Mouse (Mus musculus) myocyte (in vitro differentiated cells): ENCODE measurements around the gene Lpcat2. TPM values are rescaled to one million over a fixed set of nuclear protein-coding genes. Genes with fewer than 3 reads are reported as not detected.

Experiments used
- H3K27me3 ChIP-seq: one replicate; pipeline ENCODE4 v1.6.1; 2011; ENCODE audit not compliant: control insufficient read depth, insufficient read depth, insufficient read length
- H3K36me3 ChIP-seq: one replicate; pipeline ENCODE4 v1.6.1; 2011; ENCODE audit not compliant: control insufficient read depth, insufficient read depth
- H3K4me2 ChIP-seq: one replicate; pipeline ENCODE4 v1.6.1; 2011; ENCODE audit warnings: low read depth, control low read depth
- H3K4me3 ChIP-seq: one replicate; pipeline ENCODE4 v1.5.1; 2011; ENCODE audit warnings: mild to moderate bottlenecking, control low read depth, moderate library complexity
- H3K79me2 ChIP-seq: one replicate; pipeline ENCODE4 v1.6.1; 2011; ENCODE audit not compliant: control insufficient read depth, insufficient read depth
- H3ac ChIP-seq: one replicate; pipeline ENCODE4 v1.6.1; 2011; ENCODE audit not compliant: control insufficient read depth, insufficient read length
- CEBPB ChIP-seq: IDR thresholded peaks from 2 replicates; pipeline ENCODE4 v1.6.1; 2011; ENCODE audit warnings: mild to moderate bottlenecking, moderate library complexity; ENCODE audit not compliant: poor library complexity, insufficient read depth, severe bottlenecking
- E2F4 ChIP-seq: IDR thresholded peaks from one replicate; pipeline ENCODE4 v1.6.1; 2011; ENCODE audit warnings: mild to moderate bottlenecking, control low read depth, moderate library complexity; ENCODE audit not compliant: insufficient read depth
- MAX ChIP-seq: IDR thresholded peaks from one replicate; pipeline ENCODE4 v1.6.1; 2011; ENCODE audit warnings: low read depth, mild to moderate bottlenecking, control low read depth
- MYOD1 ChIP-seq, 3 experiments: IDR thresholded peaks; one replicate each; pipeline ENCODE4 v1.6.1; 2011; ENCODE audit warnings: control low read depth in 2 of 3, low read depth in 2 of 3, mild to moderate bottlenecking in 2 of 3, moderate library complexity in 1 of 3; ENCODE audit not compliant: insufficient read length in 2 of 3, control insufficient read depth in 1 of 3
- MYOG ChIP-seq, 3 experiments: IDR thresholded peaks; one replicate each; pipeline ENCODE4 v1.6.1; 2011; ENCODE audit warnings: control low read depth in 2 of 3, low read depth in 2 of 3, mild to moderate bottlenecking in 2 of 3; ENCODE audit not compliant: insufficient read length in 2 of 3, control insufficient read depth in 1 of 3, insufficient read depth in 1 of 3
- POLR2A ChIP-seq: IDR thresholded peaks from one replicate; pipeline ENCODE4 v1.6.1; 2011; ENCODE audit warnings: low read depth, mild to moderate bottlenecking, control low read depth, moderate library complexity; ENCODE audit not compliant: insufficient read length
- POLR2AphosphoS2 ChIP-seq: IDR thresholded peaks from one replicate; pipeline ENCODE4 v1.6.1; 2011; ENCODE audit warnings: low read depth, control low read depth; ENCODE audit not compliant: insufficient read length
- REST ChIP-seq: IDR thresholded peaks from one replicate; pipeline ENCODE4 v1.6.1; 2011; ENCODE audit warnings: mild to moderate bottlenecking, control low read depth, moderate library complexity; ENCODE audit not compliant: insufficient read depth, insufficient read length
- SRF ChIP-seq: IDR thresholded peaks from one replicate; pipeline ENCODE4 v1.6.1; 2011; ENCODE audit warnings: low read depth; ENCODE audit not compliant: control insufficient read depth, insufficient read length
- TCF12 ChIP-seq: IDR thresholded peaks from one replicate; pipeline ENCODE4 v1.6.1; 2011; ENCODE audit warnings: mild to moderate bottlenecking, control low read depth; ENCODE audit not compliant: poor library complexity, insufficient read depth, severe bottlenecking
- TCF3 ChIP-seq: IDR thresholded peaks from one replicate; pipeline ENCODE4 v1.6.1; 2011; ENCODE audit warnings: low read depth, control low read depth; ENCODE audit not compliant: insufficient read length
- USF1 ChIP-seq: IDR thresholded peaks from one replicate; pipeline ENCODE4 v1.6.1; 2011; ENCODE audit warnings: low read depth, mild to moderate bottlenecking, control low read depth, moderate library complexity
- polyA plus RNA-seq: library from polyadenylated mRNA; unstranded; fragments of >200 nt; fragmentation: generic; extraction: Trizol; gene quantifications from one replicate; pipeline ENCODE4 v1.2.1, GENCODE M21; 2012; ENCODE audit warnings: missing spikeins

Lpcat2 gene
- polyA plus RNA-seq, 1 experiment = 0.08 TPM

- H3K4me2 ChIP-seq = no peak overlapping the region
- no peak overlapping the region for H3ac ChIP-seq
- H3K27me3 ChIP-seq = no peaks in the 10 kb centered on the region
- H3K79me2 ChIP-seq = no peaks in the 10 kb centered on the region
- H3K36me3 ChIP-seq = no peaks in the 10 kb centered on the region
- no peak for TF ChIP-seq MYOD1 (IDR thresholded peaks at IDR 0.05; ENCODE audit: control insufficient read depth in 1 of 3, insufficient read length in 2 of 3, low read depth in 2 of 3)
- no peak for TF ChIP-seq SRF
- no peak for TF ChIP-seq POLR2AphosphoS2
- no peak for TF ChIP-seq POLR2A
- TF ChIP-seq E2F4 = no peak
- TF ChIP-seq USF1 = no peak
- TF ChIP-seq MAX = no peak
- TF ChIP-seq REST = no peak
- no peak for TF ChIP-seq TCF12
- TF ChIP-seq CEBPB = no peak
- no peak for TF ChIP-seq MYOG (IDR thresholded peaks at IDR 0.05; ENCODE audit: control insufficient read depth in 1 of 3, insufficient read depth in 1 of 3, insufficient read length in 2 of 3, low read depth in 2 of 3)
- no peak for TF ChIP-seq TCF3
- no peak overlapping the region for H3K4me3 ChIP-seq
These were observed 95.7 kb downstream of the Lpcat2 start for GRCm38 (mm10) chr8:92950639-92951371.

- Histone ChIP-seq H3ac (no peak overlapping the region), H3K36me3 (no peaks in the 10 kb centered on the region), H3K27me3 (no peaks in the 10 kb centered on the region), H3K4me3 (no peak overlapping the region), H3K4me2 (no peak overlapping the region), H3K79me2 (no peaks in the 10 kb centered on the region)
- TF ChIP-seq TCF12 (no peak), CEBPB (0 out of 2 replicates have a peak, but pooled peaks have one; percentile 13)
These were observed 98.9 kb downstream of the Lpcat2 start for GRCm38 (mm10) chr8:92954044-92954443.

GRCm38 (mm10) chr8:92959779-92960178 is 104.6 kb downstream of the Lpcat2 start, which contains the start of gene Slc6a2:
Slc6a2 (plus strand) TSS chr8:92960079.
- Histone ChIP-seq H3K4me2 (no peak within 1 kb of the TSS), H3K4me3 (no peak within 1 kb of the TSS), H3ac (no peak within 1 kb of the TSS), H3K27me3 (no peaks in the 10 kb centered on the region), H3K36me3 (no peaks in the 10 kb centered on the region), H3K79me2 (no peaks in the 10 kb centered on the region)
- no peak for TF ChIP-seq CEBPB
- TF ChIP-seq MYOD1 (IDR thresholded peaks at IDR 0.05; ENCODE audit: control insufficient read depth in 1 of 3, insufficient read length in 2 of 3, low read depth in 2 of 3) = no peak
- no peak for TF ChIP-seq POLR2AphosphoS2
- TF ChIP-seq TCF12 = no peak
- TF ChIP-seq TCF3 = no peak
- no peak for TF ChIP-seq MAX
- TF ChIP-seq POLR2A = no peak
- no peak for TF ChIP-seq REST
- no peak for TF ChIP-seq MYOG (IDR thresholded peaks at IDR 0.05; ENCODE audit: control insufficient read depth in 1 of 3, insufficient read depth in 1 of 3, insufficient read length in 2 of 3, low read depth in 2 of 3)
- no peak for TF ChIP-seq SRF
- TF ChIP-seq E2F4 = no peak
- no peak for TF ChIP-seq USF1

GRCm38 (mm10) chr8:92960451-92960911 is 105.3 kb downstream of the Lpcat2 start:
- H3K27me3 ChIP-seq = no peaks in the 10 kb centered on the region

More at GRCm38 (mm10) chr8:92960451-92960911, 105.3 kb downstream of the Lpcat2 start:
- TF ChIP-seq MYOD1 (IDR thresholded peaks at IDR 0.05; ENCODE audit: control insufficient read depth in 1 of 3, insufficient read length in 2 of 3, low read depth in 2 of 3) = no peak
- no peak for TF ChIP-seq TCF3
- no peak for TF ChIP-seq CEBPB
- no peak for TF ChIP-seq SRF
- TF ChIP-seq POLR2A = no peak
- no peak for TF ChIP-seq REST
- TF ChIP-seq E2F4 = no peak
- TF ChIP-seq USF1 = no peak
- TF ChIP-seq POLR2AphosphoS2 = no peak
- TF ChIP-seq MYOG (IDR thresholded peaks at IDR 0.05; ENCODE audit: control insufficient read depth in 1 of 3, insufficient read depth in 1 of 3, insufficient read length in 2 of 3, low read depth in 2 of 3) = no peak
- no peak for TF ChIP-seq MAX
- TF ChIP-seq TCF12 = no peak
- H3K36me3 ChIP-seq = no peaks in the 10 kb centered on the region
- H3K4me2 ChIP-seq = no peak overlapping the region
- no peak overlapping the region for H3ac ChIP-seq
- H3K79me2 ChIP-seq = no peaks in the 10 kb centered on the region
- no peak overlapping the region for H3K4me3 ChIP-seq
